Comparison of ENCODE assay signal across 8 mouse cellular contexts in genomic region chr6:122873871-122874719, GRCm38 (mm10). TPM values are rescaled to one million over a fixed set of nuclear protein-coding genes. Genes with fewer than 3 reads are reported as not detected.
A peak's percentile ranks its signal among the peaks of the same experiment; 100 is the strongest.
DNase-seq lines count a peak whose midpoint lies in the region; ATAC-seq and TF ChIP-seq lines count a peak whose summit lies in the region.

Gene Necap1, plus strand, starts transcription at chr6:122874474.

- H3K36me3 ChIP-seq in hindbrain, postnatal 0 days (ENCODE audit: insufficient read depth, low read length) = peaks cover 7% of the 10 kb centered on the region; the same call in 1 of the 2 replicates

- H3K9me3 ChIP-seq in hindbrain, postnatal 0 days (ENCODE audit: low read length) = no peaks in the 10 kb centered on the region

- H3K9ac ChIP-seq in hindbrain, postnatal 0 days (replicated peaks; ENCODE audit: low read length) = peak within 1 kb of the TSS; percentile 96

- peak; percentile 79 for ATAC-seq in common myeloid progenitor, adult 5-6 weeks (replicated peaks; ENCODE audit: low read depth, poor library complexity, severe bottlenecking)
- peak; percentile 98 for ATAC-seq in hindbrain, postnatal 0 days
- ATAC-seq in megakaryocyte, adult 5-6 weeks (ENCODE audit: poor library complexity, severe bottlenecking) = peak; percentile 81

- H3K27me3 ChIP-seq in hindbrain, postnatal 0 days (ENCODE audit: insufficient read depth, low read length) = no peaks in the 10 kb centered on the region

- peak within 1 kb of the TSS; percentile 95 for H3K27ac ChIP-seq in gastrocnemius, adult 2 months
- peak within 1 kb of the TSS; percentile 94 for H3K27ac ChIP-seq in hindbrain, postnatal 0 days
- H3K27ac ChIP-seq in left cerebral cortex, adult 2 months = peak within 1 kb of the TSS; percentile 98

- peak; percentile 97 for DNase-seq in ZHBTc4 (ENCODE audit: low read depth, low spot score)
- DNase-seq in gastrocnemius, adult 2 months = peak; percentile 98
- DNase-seq in hindbrain, postnatal 0 days (ENCODE audit: low spot score) = peak; percentile 100
- peak; percentile 98 for DNase-seq in left cerebral cortex, adult 2 months (ENCODE audit: extremely low spot score in 1 of 2, low spot score in 2 of 2)
- peak; percentile 99 for DNase-seq in right cerebral cortex, adult 2 months (ENCODE audit: low spot score in 2 of 2)
- peak; percentile 98 for DNase-seq in urinary bladder, postnatal 14 days (ENCODE audit: low spot score)

- WGBS in hindbrain, postnatal 0 days = 7% methylated on average over 43 of the region's 43 CpGs

- H3K4me3 ChIP-seq in gastrocnemius, adult 2 months = peak within 1 kb of the TSS; percentile 93
- peak within 1 kb of the TSS; percentile 93 for H3K4me3 ChIP-seq in hindbrain, postnatal 0 days (ENCODE audit: low read length)
- H3K4me3 ChIP-seq in left cerebral cortex, adult 2 months = peak within 1 kb of the TSS; percentile 90

- peak within 1 kb of the TSS; percentile 61 for H3K4me2 ChIP-seq in hindbrain, postnatal 0 days (ENCODE audit: low read depth, low read length)

- intact Hi-C loops in gastrocnemius, adult 2 months (cut with DNase I) = loop anchor here (2.0 to 5.0 kb wide), 3 partner anchors 47 to 72 kb away; partner anchors contain the start of gene Slc2a3
- intact Hi-C loops in left cerebral cortex, adult 2 months (cut with DNase I) = loop anchor here (2.0 to 5.0 kb wide), 3 partner anchors 63 to 207 kb away; no protein-coding TSS in a partner anchor

- TF ChIP-seq CTCF in gastrocnemius, adult 2 months (IDR thresholded peaks at IDR 0.05) = peak; percentile 88
- peak; percentile 87 for TF ChIP-seq CTCF in hindbrain, postnatal 0 days (IDR thresholded peaks at IDR 0.05; ENCODE audit: low read depth)
- peak; percentile 89 for TF ChIP-seq CTCF in left cerebral cortex, adult 2 months (IDR thresholded peaks at IDR 0.05)

- H3K4me1 ChIP-seq in hindbrain, postnatal 0 days (ENCODE audit: insufficient read depth, low read length) = 0 out of 2 replicates have a peak, but pooled peaks cover 5% of the 10 kb centered on the region

RNA-seq across cellular contexts. Expression of gene Necap1, which starts in this region (rescaled TPM):
- 10.1 and 13.3 TPM in 2 replicates for total RNA-seq in common myeloid progenitor, adult 5-6 weeks (2017)
- total RNA-seq in gastrocnemius, adult 2 months (2021) = 10 to 100 TPM; 15.2 to 16.2 TPM
- total RNA-seq in hindbrain, postnatal 0 days (2014; rRNA removed) = 119 and 121 TPM in 2 replicates
- 158 and 162 TPM in 2 replicates for polyA plus RNA-seq in hindbrain, postnatal 0 days (2015; fragmentation: Nextera tagmentation; extraction: Ambion mirVana)
- total RNA-seq in left cerebral cortex, adult 2 months (2021) = 100 to 1,000 TPM; 171 to 192 TPM
- total RNA-seq in megakaryocyte, adult 5-6 weeks (2015) = 33.0 and 34.4 TPM in 2 replicates
- 24.9 and 25.9 TPM in 2 replicates for total RNA-seq in megakaryocyte, adult 5-6 weeks (2017)

Comparison
In these comparisons a context has a peak if more than half of its experiments do, and no peak if none do; other contexts are left out.
1. Peak in every context shown above with its lines: DNase-seq, ATAC-seq, H3K4me3 ChIP-seq and H3K27ac ChIP-seq.